Mouse (Mus musculus) layer of hippocampus, adult 6 months (tissue): ENCODE results near the gene Cpeb4. TPM values are rescaled to one million over a fixed set of nuclear protein-coding genes. Genes with fewer than 3 reads are reported as not detected.

Experiments
- long read RNA-seq, 2 experiments: library from polyadenylated mRNA; unstranded; transcript quantifications; one replicate each; pipeline ENCODE4 v2.0.0; 2019 to 2020
- polyA plus RNA-seq: library from polyadenylated mRNA; unstranded; fragments of <200 nt; fragmentation: Nextera tagmentation; gene quantifications from 2 replicates; pipeline ENCODE4 v1.2.3, GENCODE M21; 2021

Cpeb4 gene
- polyA plus RNA-seq = 7.6 and 9.4 TPM in 2 replicates
- long read RNA-seq, experiment 1, full-length matches to known transcripts = 1 of 34 reads
- long read RNA-seq, experiment 1, partial matches to known transcripts = 29 of 34 reads
- long read RNA-seq, experiment 1, other reads (novel, unspliced or antisense) = 4 of 34 reads
- long read RNA-seq, experiment 2, full-length matches to known transcripts = 6 of 38 reads
- long read RNA-seq, experiment 2, partial matches to known transcripts = 3 of 38 reads
- long read RNA-seq, experiment 2, other reads (novel, unspliced or antisense) = 29 of 38 reads

DNA sequence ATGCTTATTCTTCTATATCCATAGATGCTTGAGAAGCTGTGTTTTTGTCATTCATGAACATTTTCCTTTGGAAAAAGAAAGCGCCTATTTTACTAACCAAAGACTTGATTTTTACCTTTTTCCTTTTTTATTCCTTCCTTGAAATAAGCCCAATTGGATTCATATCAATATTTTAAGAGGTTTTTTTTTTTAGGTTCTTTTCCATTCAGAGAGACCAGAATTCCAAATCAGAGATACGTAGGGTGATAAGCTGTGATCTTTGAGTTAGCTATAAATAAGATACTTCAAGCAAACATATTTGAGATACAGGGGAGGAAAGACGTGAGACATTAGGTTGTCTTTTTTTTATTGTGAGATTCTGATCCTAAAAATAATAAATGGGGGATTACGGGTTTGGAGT is at the start of gene Cpeb4:
Gene Cpeb4, plus strand, starts transcription at position 301 of the 400 bp plus-strand sequence.

GRCm38 (mm10) chr11:31965256-31966134 is 93.5 kb downstream of the Cpeb4 start, which contains the start of gene 4930524B15Rik:
TSS of gene 4930524B15Rik (plus strand) at chr11:31965592.

Other genes with a start within 250 kb of the Cpeb4 start
- gene Bod1, start 200.3 kb upstream of the Cpeb4 start, polyA plus RNA-seq = 18.4 and 24.7 TPM in 2 replicates
- gene 4930524B15Rik, start 93.4 kb downstream of the Cpeb4 start, polyA plus RNA-seq = 0.06 TPM in 1 of 2 replicates, not detected in the other
- gene Nsg2, start 128.3 kb downstream of the Cpeb4 start, polyA plus RNA-seq = 118 and 126 TPM in 2 replicates